Mouse (Mus musculus): ENCODE measurements around the gene Bcas2. TPM values are rescaled to one million over a fixed set of nuclear protein-coding genes. Genes with fewer than 3 reads are reported as not detected.

Bcas2 gene
- total RNA-seq (2021) (10 to 100 TPM; 47.8 to 51.1 TPM), polyA plus RNA-seq (2012; rRNA removed) (20.4 and 35.6 TPM in 2 replicates)
- long read RNA-seq, transcript Bcas2-201 (7 exons, 1,467 nt), result major isoform, 76 of 97 reads
- long read RNA-seq, partial matches to known transcripts, result 0 of 97 reads
- long read RNA-seq, other reads (novel, unspliced or antisense), result 20 of 97 reads

- Histone ChIP-seq H3K27ac (peak within 1 kb of the TSS; percentile 86), H3K9ac (ENCODE audit: low read depth, low read length) (peak within 1 kb of the TSS; percentile 98), H3K4me3 (peak within 1 kb of the TSS; percentile 89), H3K79me2 (replicated peaks; ENCODE audit: control insufficient read depth, insufficient read depth, low read length) (peaks cover 3% of the 10 kb centered on the region; the same call in 1 of the 2 replicates), H3K27me3 (ENCODE audit: control insufficient read depth, insufficient read depth, low read length) (no peaks in the 10 kb centered on the region), H3K36me3 (ENCODE audit: control insufficient read depth, insufficient read depth, low read length) (peaks cover 10% of the 10 kb centered on the region), H3K4me1 (ENCODE audit: control insufficient read depth, insufficient read depth, low read length) (peaks cover 4% of the 10 kb centered on the region)
- intact Hi-C loops (cut with DNase I), result loop anchor here (2.0 to 5.0 kb wide), 6 partner anchors 106 to 454 kb away; partner anchors contain the start of genes Csde1, Nras and Trim33
- under 1% methylated on average over 56 of the region's 56 CpGs for WGBS
- TF ChIP-seq EP300 (IDR thresholded peaks at IDR 0.05; ENCODE audit: insufficient read depth, low read depth, low read length) (0 out of 2 replicates have a peak, but pooled peaks have one; percentile 19), POLR2A (IDR thresholded peaks at IDR 0.05; ENCODE audit: insufficient read depth, low read depth, low read length) (peak; percentile 95), CTCF (IDR thresholded peaks at IDR 0.05) (peak; percentile 45)
- peak; percentile 98 to 99 for DNase-seq
Observed at GRCm38 (mm10) chr3:103171505-103172267, at the start of gene Bcas2. Gene Bcas2 (plus strand): TSS chr3:103171655.

GRCm38 (mm10) chr3:103123636-103124035, 47.8 kb upstream of the Bcas2 start:
- Histone ChIP-seq H3K79me2 (replicated peaks; ENCODE audit: control insufficient read depth, insufficient read depth, low read length) (0 out of 2 replicates have a peak, but pooled peaks cover 1% of the 10 kb centered on the region), H3K27me3 (ENCODE audit: control insufficient read depth, insufficient read depth, low read length) (no peaks in the 10 kb centered on the region), H3K36me3 (ENCODE audit: control insufficient read depth, insufficient read depth, low read length) (no peaks in the 10 kb centered on the region), H3K4me1 (ENCODE audit: control insufficient read depth, insufficient read depth, low read length) (no peaks in the 10 kb centered on the region; the same call in 1 of the 2 replicates), H3K27ac (no peak overlapping the region), H3K4me3 (no peak overlapping the region), H3K9ac (ENCODE audit: low read depth, low read length) (no peak overlapping the region)
- intact Hi-C loops (cut with DNase I), result no loop called here
- 76% methylated on average over 3 of the region's 3 CpGs for WGBS
- TF ChIP-seq EP300 (IDR thresholded peaks at IDR 0.05; ENCODE audit: insufficient read depth, low read depth, low read length) (no peak), CTCF (IDR thresholded peaks at IDR 0.05) (no peak), POLR2A (IDR thresholded peaks at IDR 0.05; ENCODE audit: insufficient read depth, low read depth, low read length) (no peak)
- DNase-seq, result no peak

GRCm38 (mm10) chr3:103126138-103126537, 45.3 kb upstream of the Bcas2 start:
- H3K4me1 ChIP-seq (ENCODE audit: control insufficient read depth, insufficient read depth, low read length), result peaks cover 8% of the 10 kb centered on the region
- intact Hi-C loops (cut with DNase I), result no loop called here
- TF ChIP-seq EP300 (IDR thresholded peaks at IDR 0.05; ENCODE audit: insufficient read depth, low read depth, low read length), result no peak
- no peak for TF ChIP-seq CTCF (IDR thresholded peaks at IDR 0.05)
- no peak for TF ChIP-seq POLR2A (IDR thresholded peaks at IDR 0.05; ENCODE audit: insufficient read depth, low read depth, low read length)
- DNase-seq, result no peak
- WGBS, result 91% methylated on average over 3 of the region's 3 CpGs
- no peaks in the 10 kb centered on the region; the same call in 1 of the 2 replicates for H3K36me3 ChIP-seq (ENCODE audit: control insufficient read depth, insufficient read depth, low read length)
- H3K4me3 ChIP-seq, result no peak overlapping the region
- H3K27ac ChIP-seq, result no peak overlapping the region
- no peaks in the 10 kb centered on the region for H3K27me3 ChIP-seq (ENCODE audit: control insufficient read depth, insufficient read depth, low read length)
- 0 out of 2 replicates have a peak, but pooled peaks cover 1% of the 10 kb centered on the region for H3K79me2 ChIP-seq (replicated peaks; ENCODE audit: control insufficient read depth, insufficient read depth, low read length)
- H3K9ac ChIP-seq (ENCODE audit: low read depth, low read length), result no peak overlapping the region

- no peak for DNase-seq
- Histone ChIP-seq H3K27ac (peak overlapping the region; percentile 31; the same call in 1 of the 2 replicates), H3K4me1 (ENCODE audit: control insufficient read depth, insufficient read depth, low read length) (peaks cover 8% of the 10 kb centered on the region), H3K9ac (ENCODE audit: low read depth, low read length) (no peak overlapping the region), H3K79me2 (replicated peaks; ENCODE audit: control insufficient read depth, insufficient read depth, low read length) (no peaks in the 10 kb centered on the region), H3K4me3 (no peak overlapping the region), H3K36me3 (ENCODE audit: control insufficient read depth, insufficient read depth, low read length) (no peaks in the 10 kb centered on the region; the same call in 1 of the 2 replicates), H3K27me3 (ENCODE audit: control insufficient read depth, insufficient read depth, low read length) (no peaks in the 10 kb centered on the region)
- WGBS, result 49% methylated on average over 2 of the region's 2 CpGs
- intact Hi-C loops (cut with DNase I), result no loop called here
- no peak for TF ChIP-seq POLR2A (IDR thresholded peaks at IDR 0.05; ENCODE audit: insufficient read depth, low read depth, low read length)
- TF ChIP-seq CTCF (IDR thresholded peaks at IDR 0.05), result no peak
- TF ChIP-seq EP300 (IDR thresholded peaks at IDR 0.05; ENCODE audit: insufficient read depth, low read depth, low read length), result no peak
Observed at GRCm38 (mm10) chr3:103127177-103127576, 44.3 kb upstream of the Bcas2 start.

GRCm38 (mm10) chr3:103127721-103128120, 43.7 kb upstream of the Bcas2 start:
- no peak for DNase-seq
- intact Hi-C loops (cut with DNase I), result no loop called here
- 82% methylated on average over 5 of the region's 5 CpGs for WGBS
- no peak overlapping the region for H3K4me3 ChIP-seq
- H3K4me1 ChIP-seq (ENCODE audit: control insufficient read depth, insufficient read depth, low read length), result peaks cover 8% of the 10 kb centered on the region
- H3K36me3 ChIP-seq (ENCODE audit: control insufficient read depth, insufficient read depth, low read length), result no peaks in the 10 kb centered on the region; the same call in 1 of the 2 replicates
- peak overlapping the region; percentile 31; the same call in 1 of the 2 replicates for H3K27ac ChIP-seq
- H3K79me2 ChIP-seq (replicated peaks; ENCODE audit: control insufficient read depth, insufficient read depth, low read length), result no peaks in the 10 kb centered on the region
- TF ChIP-seq EP300 (IDR thresholded peaks at IDR 0.05; ENCODE audit: insufficient read depth, low read depth, low read length) (no peak), POLR2A (IDR thresholded peaks at IDR 0.05; ENCODE audit: insufficient read depth, low read depth, low read length) (no peak), CTCF (IDR thresholded peaks at IDR 0.05) (no peak)
- no peaks in the 10 kb centered on the region for H3K27me3 ChIP-seq (ENCODE audit: control insufficient read depth, insufficient read depth, low read length)
- no peak overlapping the region for H3K9ac ChIP-seq (ENCODE audit: low read depth, low read length)

Measured in heart, adult 2 months (tissue).